Mouse (Mus musculus): Measurements from ENCODE around the gene 2610028H24Rik.

DNA sequence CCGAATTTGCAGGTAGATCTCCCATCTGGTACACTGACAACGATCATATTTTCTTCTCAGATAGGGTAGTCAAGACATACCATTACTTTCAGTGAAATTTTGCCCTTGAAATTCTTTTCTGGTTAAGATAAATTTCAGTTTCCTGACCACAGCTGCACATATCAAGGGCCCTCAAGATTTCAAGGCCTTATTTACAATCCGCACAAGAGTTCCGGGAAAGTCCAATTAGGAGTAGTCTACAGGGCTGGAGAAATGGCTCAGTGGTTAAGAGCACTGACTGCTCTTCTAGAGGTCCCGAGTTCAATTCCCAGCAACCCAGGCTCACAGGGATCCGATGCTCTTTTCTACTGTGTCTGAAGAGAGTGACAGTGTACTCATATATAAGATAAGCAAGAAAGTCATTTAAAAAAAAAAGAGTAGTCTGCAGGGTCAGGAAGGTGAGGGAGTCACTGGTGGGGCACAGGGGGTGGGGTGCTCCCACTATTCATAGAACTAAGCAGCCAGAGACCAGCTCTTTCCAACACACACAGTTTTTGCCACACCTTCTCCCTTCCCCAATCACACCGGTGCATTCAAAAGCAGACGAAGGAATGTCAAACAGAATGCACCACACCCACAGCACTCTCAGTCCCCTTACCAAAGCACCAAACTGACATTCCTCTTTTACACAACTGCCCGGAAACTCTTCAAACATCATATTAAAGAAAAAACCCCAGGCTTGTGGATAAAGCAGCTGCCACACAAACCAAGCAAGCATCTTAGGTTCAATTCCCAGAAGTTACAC, 9.6 kb upstream of the 2610028H24Rik start:
- TF ChIP-seq POLR2A (IDR thresholded peaks at IDR 0.05; ENCODE audit: low read depth, low read length): no peak
- no peak for TF ChIP-seq CTCF (conservative IDR thresholded peaks at IDR 0.05; ENCODE audit: insufficient read depth, insufficient read length, low read depth, low read length)

All from kidney, adult 2 months (tissue).